Mouse (Mus musculus): ENCODE results near the gene F10. TPM values are rescaled to one million over a fixed set of nuclear protein-coding genes. Genes with fewer than 3 reads are reported as not detected.
"Not testable (repeated sequence)": the region's sequence is repeated elsewhere in the genome, so short reads cannot be mapped to it uniquely, and the experiment has no call there.

Gene F10
- total RNA-seq, 2 experiments from 2014 or later: 2.9 to 5.1 TPM

DNA sequence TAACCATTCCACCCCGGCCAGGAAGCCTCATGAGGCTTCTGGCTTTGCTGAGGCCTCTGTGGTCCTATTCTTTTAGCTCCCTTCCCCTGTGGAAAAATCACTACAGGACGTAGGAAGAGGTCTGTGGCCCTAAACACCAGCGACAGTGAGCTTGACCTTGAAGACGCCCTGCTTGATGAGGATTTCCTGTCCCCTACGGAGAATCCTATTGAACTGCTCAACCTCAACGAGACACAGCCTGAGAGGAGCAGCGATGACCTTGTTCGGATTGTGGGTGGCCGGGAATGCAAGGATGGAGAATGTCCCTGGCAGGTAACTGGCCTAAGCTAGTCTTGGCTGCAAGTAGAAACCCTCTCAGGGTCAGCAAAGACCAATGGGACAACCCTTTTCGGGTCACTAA, 13.4 kb downstream of the F10 start:
- ATAC-seq (replicated peaks; ENCODE audit: low FRiP score, poor library complexity, severe bottlenecking): no peak

DNA sequence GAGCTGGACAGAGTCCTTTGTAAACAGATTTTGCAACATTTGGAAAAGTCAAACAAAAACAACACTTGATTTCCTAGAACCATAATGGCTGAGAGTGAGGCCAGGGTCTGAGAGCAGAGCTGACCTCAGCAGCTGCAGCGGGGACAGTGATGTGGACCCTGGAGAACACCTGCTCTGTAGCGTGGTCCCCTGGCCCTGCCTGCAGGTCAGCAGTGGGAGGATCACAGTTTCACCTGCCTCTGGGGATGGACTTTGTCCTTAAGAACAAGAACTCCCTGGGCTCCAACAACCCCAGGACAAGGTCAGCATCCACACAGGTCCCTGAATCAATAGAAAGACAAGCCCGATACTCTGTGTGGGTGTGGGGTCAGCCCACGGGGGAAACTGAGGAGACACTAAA, 20.2 kb downstream of the F10 start:
- no peak for ATAC-seq (replicated peaks; ENCODE audit: low FRiP score, poor library complexity, severe bottlenecking)

DNA sequence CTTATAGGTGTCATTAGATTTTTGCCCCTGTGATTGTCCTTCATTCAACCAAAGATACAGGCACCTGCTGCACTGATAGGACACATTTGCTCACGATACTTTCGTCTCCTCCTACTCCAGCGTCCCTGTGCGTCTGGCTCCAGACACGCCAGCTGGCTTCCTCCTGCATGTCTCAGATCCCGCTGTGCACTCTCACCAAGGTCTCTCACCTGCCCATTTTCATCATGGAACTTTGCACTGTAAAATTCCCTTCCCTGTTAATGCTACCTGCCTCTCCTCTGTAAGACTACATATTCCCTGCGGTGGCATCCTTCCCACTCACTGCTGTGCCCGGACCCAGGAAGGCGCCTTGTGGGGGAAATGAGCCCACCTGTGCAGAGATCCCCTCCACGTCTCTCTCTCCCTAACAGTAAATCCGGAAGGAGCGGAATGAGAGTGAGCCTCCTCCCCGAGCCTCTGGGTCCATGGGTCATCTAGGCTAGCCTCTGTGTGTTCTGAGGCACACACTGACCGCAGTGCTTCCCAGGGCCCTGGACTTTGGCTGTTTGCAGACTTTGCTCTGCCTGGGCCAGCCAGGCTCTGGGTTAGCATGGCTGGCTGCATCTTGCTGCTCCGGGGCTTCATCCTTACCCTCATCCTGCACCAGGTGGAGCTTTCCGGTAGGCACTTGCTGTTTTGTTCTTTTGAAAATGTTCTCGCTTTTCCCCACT, 23.5 kb downstream of the F10 start, which contains the start of gene Proz:
Proz (plus strand) TSS at position 474 of the 710 bp plus-strand sequence.
- ATAC-seq (replicated peaks; ENCODE audit: low FRiP score, poor library complexity, severe bottlenecking): no peak

DNA sequence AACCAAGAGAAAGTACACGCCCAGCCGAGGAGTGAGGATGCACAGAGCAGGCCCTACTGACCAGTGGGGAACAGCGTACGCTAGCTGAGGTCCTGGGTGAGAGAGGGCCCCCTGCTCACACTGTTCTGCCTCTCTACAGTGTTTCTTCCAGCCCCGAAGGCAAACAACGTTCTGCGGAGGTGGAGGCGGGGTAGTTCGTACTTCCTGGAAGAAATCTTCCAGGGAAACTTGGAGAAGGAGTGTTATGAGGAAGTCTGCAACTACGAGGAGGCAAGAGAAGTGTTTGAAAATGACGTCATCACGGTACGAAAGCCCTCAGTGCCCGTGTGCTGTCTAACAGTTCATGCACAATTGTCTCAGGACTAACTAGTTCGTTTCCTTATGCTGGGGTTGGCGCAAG, 26.0 kb downstream of the F10 start:
- no peak for ATAC-seq (replicated peaks; ENCODE audit: low FRiP score, poor library complexity, severe bottlenecking)

GRCm38 (mm10) chr8:13073255-13073654, 36.1 kb downstream of the F10 start:
- 0 out of 2 replicates have a peak, but pooled peaks have one; percentile 25 for ATAC-seq (replicated peaks; ENCODE audit: low FRiP score, poor library complexity, severe bottlenecking)

DNA sequence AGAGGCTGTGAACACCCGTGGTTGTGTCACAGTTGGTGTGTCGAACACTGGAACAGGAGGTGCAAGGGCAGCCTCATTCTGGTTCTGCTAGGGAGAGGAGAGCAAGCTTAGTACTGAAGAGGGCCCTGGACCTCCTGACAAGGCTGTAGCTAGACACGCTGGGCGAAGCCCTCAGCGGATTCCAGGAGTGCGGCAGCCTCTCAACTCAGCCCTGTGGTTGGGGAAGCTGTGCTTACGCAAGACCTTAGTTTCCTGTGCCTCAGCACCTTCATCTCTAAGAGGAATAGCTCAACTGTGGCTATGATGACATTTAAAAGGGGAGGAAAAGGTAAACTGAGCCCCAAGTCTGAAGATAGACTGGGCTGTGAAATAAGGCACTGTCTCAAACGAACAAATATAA, 37.9 kb downstream of the F10 start:
- no peak for ATAC-seq (replicated peaks; ENCODE audit: low FRiP score, poor library complexity, severe bottlenecking)

DNA sequence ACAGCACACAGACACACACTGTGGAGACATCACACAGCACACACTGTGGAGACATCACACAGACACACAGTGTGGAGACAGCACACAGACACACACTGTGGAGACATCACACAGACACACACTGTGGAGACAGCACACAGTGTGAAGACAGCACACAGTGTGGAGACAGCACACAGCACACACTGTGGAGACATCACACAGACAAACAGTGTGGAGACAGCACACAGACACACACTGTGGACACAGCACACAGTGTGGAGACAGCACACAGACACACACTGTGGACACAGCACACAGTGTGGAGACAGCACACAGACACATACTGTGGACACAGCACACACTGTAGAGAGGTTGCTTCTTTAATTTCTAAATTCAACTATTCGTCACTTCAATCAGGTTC, 38.5 kb downstream of the F10 start:
- not testable (repeated sequence) for ATAC-seq (replicated peaks; ENCODE audit: low FRiP score, poor library complexity, severe bottlenecking)

DNA sequence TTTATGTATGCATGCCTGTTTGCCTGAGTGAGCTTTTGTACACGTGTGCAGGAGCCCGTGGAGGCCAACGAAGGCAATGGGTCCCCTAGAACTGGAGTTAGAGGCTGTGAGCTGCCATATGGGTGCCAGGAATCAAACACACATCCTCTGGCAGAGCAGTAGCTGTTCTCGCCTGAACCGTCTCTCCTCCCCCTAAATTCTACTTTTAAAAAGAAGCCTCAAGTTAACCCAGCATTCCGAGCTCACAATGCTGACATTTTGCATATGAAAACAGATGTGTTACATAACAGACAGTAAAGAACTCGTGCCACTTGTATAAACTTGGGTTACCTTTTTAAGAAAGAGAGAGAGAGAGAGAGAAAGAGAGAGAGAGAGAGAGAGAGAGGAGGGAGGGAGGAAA, 40.4 kb downstream of the F10 start:
- ATAC-seq (replicated peaks; ENCODE audit: low FRiP score, poor library complexity, severe bottlenecking): no peak

GRCm38 (mm10) chr8:13104691-13105086, 67.6 kb downstream of the F10 start:
- peak; percentile 50 for ATAC-seq (replicated peaks; ENCODE audit: low FRiP score, poor library complexity, severe bottlenecking)

DNA sequence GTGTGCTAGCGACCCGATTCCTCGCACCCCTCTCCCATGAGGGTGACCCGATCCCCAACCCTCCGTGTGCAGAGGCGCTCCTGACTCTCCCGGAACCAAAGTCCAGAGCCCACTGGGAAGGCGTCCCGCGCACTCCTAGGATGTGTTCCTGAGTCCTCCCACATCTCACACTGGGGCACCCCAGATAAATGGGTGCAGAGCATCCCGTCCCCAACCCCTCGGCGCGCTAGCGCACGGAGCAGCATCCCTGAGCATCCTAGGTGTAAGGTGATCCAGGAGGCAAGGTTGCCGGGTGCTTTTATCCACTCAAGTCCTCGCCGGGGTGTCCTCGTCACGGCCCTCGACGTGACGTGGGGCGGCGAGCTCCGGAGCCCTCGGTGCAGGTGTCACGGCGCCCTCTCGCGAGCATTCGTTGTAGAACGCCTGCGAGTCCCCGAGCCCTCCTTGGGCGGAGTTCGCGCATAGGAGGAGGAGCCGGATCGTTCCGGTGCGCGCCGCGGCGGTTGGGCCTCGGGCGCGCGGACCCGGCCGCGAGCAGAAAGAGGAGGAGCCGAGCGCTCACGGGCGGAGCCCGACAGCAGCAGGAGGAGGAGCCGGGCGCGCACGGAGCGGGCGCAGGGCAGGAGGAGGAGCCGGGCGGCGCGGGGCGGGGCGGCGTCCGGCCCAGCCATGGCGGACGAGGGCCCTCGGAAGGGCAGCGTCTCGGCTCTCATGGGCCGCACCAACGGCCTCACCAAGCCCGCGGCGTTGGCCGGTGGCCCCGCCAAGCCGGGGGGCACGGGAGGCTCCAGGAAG, 68.2 kb downstream of the F10 start, which contains the start of the genes Pcid2 and Cul4a:
Pcid2 (minus strand) TSS at position 373 of the 795 bp plus-strand sequence.
Cul4a (plus strand) TSS at position 535 of the 795 bp plus-strand sequence.
- peak; percentile 79 for ATAC-seq (replicated peaks; ENCODE audit: low FRiP score, poor library complexity, severe bottlenecking)

DNA sequence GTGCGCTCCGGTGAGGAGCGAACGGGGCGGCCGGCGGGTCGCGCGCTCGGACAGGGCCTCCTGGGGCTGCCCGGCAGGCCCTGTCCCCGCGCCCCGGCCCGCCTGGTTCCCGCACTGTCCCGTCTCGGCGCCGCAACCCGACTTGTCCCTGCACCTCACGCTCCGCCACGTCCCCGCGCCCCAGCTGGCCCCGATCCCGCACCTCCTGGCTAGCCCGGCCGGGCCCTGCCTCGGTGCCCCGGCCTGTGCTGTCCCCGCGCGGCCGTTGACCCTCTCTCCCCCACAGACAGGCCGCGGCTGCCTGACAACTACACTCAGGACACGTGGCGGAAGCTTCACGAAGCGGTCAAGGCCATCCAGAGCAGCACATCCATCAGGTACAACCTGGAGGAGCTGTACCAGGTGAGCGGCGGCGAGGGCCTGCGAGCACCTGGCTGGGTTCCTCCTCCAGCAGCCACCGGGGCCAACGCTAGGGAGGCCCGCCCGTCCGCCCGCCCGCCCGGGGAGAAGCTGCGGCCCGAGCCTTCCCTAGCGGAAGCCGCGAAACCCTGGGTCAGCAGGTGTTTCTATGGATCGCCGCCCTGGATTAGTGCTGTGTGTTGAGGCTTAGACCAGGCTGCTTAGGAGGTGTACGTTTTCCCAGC, 68.9 kb downstream of the F10 start:
- ATAC-seq (replicated peaks; ENCODE audit: low FRiP score, poor library complexity, severe bottlenecking): no peak

Other genes with a start within 250 kb of the F10 start
- gene Mcf2l, start 163.5 kb upstream of the F10 start, total RNA-seq (2015; ENCODE audit: low replicate concordance): 1.3 TPM in 1 of 2 replicates, not detected in the other
- 1.2 and 1.7 TPM in 2 replicates for gene Mcf2l, start 163.5 kb upstream of the F10 start, total RNA-seq (2017; ENCODE audit: low replicate concordance)
- not detected in 2 replicates for gene F7, start 11.3 kb upstream of the F10 start, total RNA-seq (2015; ENCODE audit: low replicate concordance)
- gene F7, start 11.3 kb upstream of the F10 start, total RNA-seq (2017; ENCODE audit: low replicate concordance): not detected in 2 replicates
- gene Proz, start 23.6 kb downstream of the F10 start, total RNA-seq (2015; ENCODE audit: low replicate concordance): not detected in 2 replicates
- not detected in 2 replicates for gene Proz, start 23.6 kb downstream of the F10 start, total RNA-seq (2017; ENCODE audit: low replicate concordance)
- gene Pcid2, start 68.2 kb downstream of the F10 start, total RNA-seq (2015; ENCODE audit: low replicate concordance): 6.7 and 11.5 TPM in 2 replicates
- 10.7 and 13.9 TPM in 2 replicates for gene Pcid2, start 68.2 kb downstream of the F10 start, total RNA-seq (2017; ENCODE audit: low replicate concordance)
- 223 and 293 TPM in 2 replicates for gene Cul4a, start 68.3 kb downstream of the F10 start, total RNA-seq (2015; ENCODE audit: low replicate concordance)
- gene Cul4a, start 68.3 kb downstream of the F10 start, total RNA-seq (2017; ENCODE audit: low replicate concordance): 261 and 331 TPM in 2 replicates
- gene Lamp1, start 121.9 kb downstream of the F10 start, total RNA-seq (2015; ENCODE audit: low replicate concordance): 113 and 132 TPM in 2 replicates
- gene Lamp1, start 121.9 kb downstream of the F10 start, total RNA-seq (2017; ENCODE audit: low replicate concordance): 119 TPM in 2 replicates
- gene Grtp1, start 163.3 kb downstream of the F10 start, total RNA-seq (2015; ENCODE audit: low replicate concordance): 5.0 and 6.3 TPM in 2 replicates
- gene Grtp1, start 163.3 kb downstream of the F10 start, total RNA-seq (2017; ENCODE audit: low replicate concordance): 3.5 and 8.6 TPM in 2 replicates
- not detected in 2 replicates for gene Adprhl1, start 216.9 kb downstream of the F10 start, total RNA-seq (2015; ENCODE audit: low replicate concordance)
- gene Adprhl1, start 216.9 kb downstream of the F10 start, total RNA-seq (2017; ENCODE audit: low replicate concordance): 3.7 TPM in 1 of 2 replicates, not detected in the other